Mouse (Mus musculus) embryonic fibroblast, embryonic 13.5 days (primary cell): Measurements from ENCODE around the gene Dock6.

Experiments
- CTCF ChIP-seq: IDR thresholded peaks from 2 replicates; pipeline ENCODE4 v1.5.1; 2011; ENCODE audit warnings: mild to moderate bottlenecking, control low read depth, low read length, moderate library complexity, borderline replicate concordance; ENCODE audit not compliant: insufficient read depth
- POLR2A ChIP-seq: IDR thresholded peaks from 2 replicates; pipeline ENCODE4 v1.6.1; 2011; ENCODE audit warnings: low read depth, mild to moderate bottlenecking, control low read depth, low read length, moderate library complexity

DNA sequence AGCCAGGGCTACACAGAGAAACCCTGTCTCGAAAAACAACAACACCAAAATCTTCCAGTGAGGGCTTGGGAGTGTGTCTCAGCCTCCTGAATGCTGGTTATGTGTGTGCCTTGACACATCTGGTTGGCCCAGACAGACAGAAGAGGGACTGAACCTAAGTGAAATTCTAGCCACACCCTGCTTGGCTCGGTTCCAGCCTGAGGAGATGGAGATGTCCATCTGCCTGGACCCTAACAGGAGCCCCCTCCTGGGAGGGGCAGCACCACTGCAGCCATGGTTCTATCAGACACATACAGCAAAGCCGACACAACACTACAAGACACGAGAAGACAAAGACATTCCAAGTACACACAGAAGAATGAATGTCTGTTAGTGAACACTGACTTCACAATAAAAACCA lies 34.3 kb downstream of the Dock6 start:
- TF ChIP-seq CTCF = no peak
- TF ChIP-seq POLR2A = no peak
